Comparison of ENCODE assay signal across 7 mouse cellular contexts in genomic region chr19:32211293-32211585, GRCm38 (mm10).
DNase-seq lines count a peak whose midpoint lies in the region; ATAC-seq lines count a peak whose summit lies in the region.

No protein-coding gene starts in this region.

- H3K9ac ChIP-seq in lung, embryonic 16.5 days (ENCODE audit: low read length): peak overlapping the region; percentile 73
- no peak overlapping the region for H3K9ac ChIP-seq in embryonic facial prominence, embryonic 15.5 days
- H3K9ac ChIP-seq in intestine, embryonic 15.5 days: peak overlapping the region; percentile 26; the same call in 1 of the 2 replicates
- no peak overlapping the region for H3K9ac ChIP-seq in neural tube, embryonic 15.5 days (replicated peaks)

- no peak for DNase-seq in lung, postnatal 4 days
- DNase-seq in frontal cortex, adult 2 months (ENCODE audit: extremely low spot score in 1 of 2, low spot score in 1 of 2): no peak
- no peak for DNase-seq in thymus, postnatal 25 days

- H3K4me3 ChIP-seq in lung, embryonic 16.5 days (ENCODE audit: low read length): peak overlapping the region; percentile 62
- peak overlapping the region; percentile 48 for H3K4me3 ChIP-seq in embryonic facial prominence, embryonic 15.5 days (replicated peaks)
- peak overlapping the region; percentile 43 for H3K4me3 ChIP-seq in intestine, embryonic 15.5 days (replicated peaks)
- H3K4me3 ChIP-seq in neural tube, embryonic 15.5 days (replicated peaks): peak overlapping the region; percentile 27; the same call in 1 of the 2 replicates

- H3K27me3 ChIP-seq in lung, embryonic 16.5 days (ENCODE audit: control insufficient read depth, insufficient read depth, low read depth, low read length): no peaks in the 10 kb centered on the region
- no peaks in the 10 kb centered on the region for H3K27me3 ChIP-seq in embryonic facial prominence, embryonic 15.5 days
- no peaks in the 10 kb centered on the region for H3K27me3 ChIP-seq in intestine, embryonic 15.5 days (replicated peaks)
- H3K27me3 ChIP-seq in neural tube, embryonic 15.5 days (replicated peaks): 0 out of 2 replicates have a peak, but pooled peaks cover 3% of the 10 kb centered on the region

- peak overlapping the region; percentile 56 for H3K4me2 ChIP-seq in lung, embryonic 16.5 days (ENCODE audit: low read depth, low read length)
- H3K4me2 ChIP-seq in embryonic facial prominence, embryonic 15.5 days (replicated peaks): peak overlapping the region; percentile 56
- peak overlapping the region; percentile 76 for H3K4me2 ChIP-seq in intestine, embryonic 15.5 days (replicated peaks)
- peak overlapping the region; percentile 51 for H3K4me2 ChIP-seq in neural tube, embryonic 15.5 days

- peaks cover 10% of the 10 kb centered on the region for H3K4me1 ChIP-seq in lung, embryonic 16.5 days (replicated peaks; ENCODE audit: control insufficient read depth, insufficient read depth, low read length)
- H3K4me1 ChIP-seq in embryonic facial prominence, embryonic 15.5 days: peaks cover 17% of the 10 kb centered on the region; the same call in 1 of the 2 replicates
- peaks cover 9% of the 10 kb centered on the region; the same call in 1 of the 2 replicates for H3K4me1 ChIP-seq in intestine, embryonic 15.5 days (replicated peaks)
- H3K4me1 ChIP-seq in neural tube, embryonic 15.5 days: peaks cover 7% of the 10 kb centered on the region

- ATAC-seq in lung, embryonic 16.5 days (ENCODE audit: low read depth): peak; percentile 52; the same call in 1 of the 2 replicates
- ATAC-seq in embryonic facial prominence, embryonic 15.5 days (ENCODE audit: insufficient number of reproducible peaks, low FRiP score, low TSS enrichment, low read depth): peak; percentile 31; the same call in 1 of the 2 replicates
- peak; percentile 61 for ATAC-seq in intestine, embryonic 15.5 days
- ATAC-seq in neural tube, embryonic 15.5 days (ENCODE audit: low FRiP score): 0 out of 2 replicates have a peak, but pooled peaks have one; percentile 17

- H3K36me3 ChIP-seq in lung, embryonic 16.5 days (ENCODE audit: control insufficient read depth, insufficient read depth, low read length): no peaks in the 10 kb centered on the region
- H3K36me3 ChIP-seq in embryonic facial prominence, embryonic 15.5 days: no peaks in the 10 kb centered on the region
- no peaks in the 10 kb centered on the region for H3K36me3 ChIP-seq in intestine, embryonic 15.5 days
- no peaks in the 10 kb centered on the region for H3K36me3 ChIP-seq in neural tube, embryonic 15.5 days

- H3K27ac ChIP-seq in lung, embryonic 16.5 days (ENCODE audit: low read length): peak overlapping the region; percentile 87
- H3K27ac ChIP-seq in embryonic facial prominence, embryonic 15.5 days (replicated peaks): peak overlapping the region; percentile 88
- peak overlapping the region; percentile 48 for H3K27ac ChIP-seq in intestine, embryonic 15.5 days
- H3K27ac ChIP-seq in neural tube, embryonic 15.5 days (replicated peaks): no peak overlapping the region; the same call in 1 of the 2 replicates

- H3K9me3 ChIP-seq in lung, embryonic 16.5 days (ENCODE audit: control insufficient read depth, low read length): no peaks in the 10 kb centered on the region
- no peaks in the 10 kb centered on the region for H3K9me3 ChIP-seq in embryonic facial prominence, embryonic 15.5 days (replicated peaks)
- H3K9me3 ChIP-seq in intestine, embryonic 15.5 days: no peaks in the 10 kb centered on the region
- H3K9me3 ChIP-seq in neural tube, embryonic 15.5 days (replicated peaks): 0 out of 2 replicates have a peak, but pooled peaks cover 8% of the 10 kb centered on the region

Comparison
In these comparisons a context has a peak if more than half of its experiments do, and no peak if none do; other contexts are left out.
1. H3K9ac ChIP-seq: peak in lung, embryonic 16.5 days (single experiment) and intestine, embryonic 15.5 days (single experiment); none in embryonic facial prominence, embryonic 15.5 days (single experiment) and neural tube, embryonic 15.5 days (single experiment).
2. Peak in every context shown above with its lines, with median percentiles within 50 percentile points of each other: ATAC-seq, H3K4me2 ChIP-seq and H3K4me3 ChIP-seq.